Mouse (Mus musculus) heart, embryonic 11.5 days (tissue): ENCODE results near the gene Rbm43. TPM values are rescaled to one million over a fixed set of nuclear protein-coding genes. Genes with fewer than 3 reads are reported as not detected.

Source experiments
- ATAC-seq: fragments of 200-750 bp; cut with Nextera tagmentation; replicated peaks from 2 replicates; pipeline ENCODE4 v1.8.0; 2017; ENCODE audit warnings: moderate library complexity; ENCODE audit not compliant: insufficient number of reproducible peaks, low FRiP score, low TSS enrichment
- H3K27ac ChIP-seq: fragments of 300-500 bp; sonication (generic); 2 replicates; pipeline ENCODE4 v1.5.1; 2014; ENCODE audit warnings: mild to moderate bottlenecking, low read depth, low read length
- H3K27me3 ChIP-seq: fragments of 300-500 bp; sonication (generic); 2 replicates; pipeline ENCODE4 v1.6.1; 2014; ENCODE audit warnings: mild to moderate bottlenecking, low read length, mixed read lengths; ENCODE audit not compliant: control insufficient read depth, insufficient read depth
- H3K36me3 ChIP-seq: fragments of 300-500 bp; sonication (generic); 2 replicates; pipeline ENCODE4 v1.6.1; 2014; ENCODE audit warnings: mild to moderate bottlenecking, low read length, moderate library complexity, mixed read lengths; ENCODE audit not compliant: control insufficient read depth, insufficient read depth
- H3K4me1 ChIP-seq: fragments of 300-500 bp; sonication (generic); 2 replicates; pipeline ENCODE4 v1.6.1; 2014; ENCODE audit warnings: low read length; ENCODE audit not compliant: control insufficient read depth, insufficient read depth
- H3K4me2 ChIP-seq: fragments of 300-500 bp; sonication (generic); 2 replicates; pipeline ENCODE4 v1.6.1; 2014; ENCODE audit warnings: mild to moderate bottlenecking, moderate library complexity
- H3K4me3 ChIP-seq: fragments of 300-500 bp; sonication (generic); 2 replicates; pipeline ENCODE4 v1.5.1; 2014; ENCODE audit warnings: low read depth, low read length
- H3K9ac ChIP-seq: fragments of 300-500 bp; sonication (generic); 2 replicates; pipeline ENCODE4 v1.6.1; 2014; ENCODE audit warnings: mild to moderate bottlenecking, low read depth, low read length, moderate library complexity
- H3K9me3 ChIP-seq: fragments of 300-500 bp; sonication (generic); replicated peaks from 2 replicates; pipeline ENCODE4 v1.6.1; 2016; ENCODE audit warnings: low read length; ENCODE audit not compliant: control insufficient read depth
- WGBS: fragments of 180-500 bp; shearing (Covaris S2); extraction: QIAGEN DNeasy Blood & Tissue Kit; methylation state at CpG from one replicate; pipeline ENCODE4 v1.1.7; 2014; ENCODE audit not compliant: insufficient replicate concordance; 5-methylcytosine and 5-hydroxymethylcytosine counted together
- polyA plus RNA-seq: library from polyadenylated mRNA; unstranded; fragments of >200 nt; fragmentation: Nextera tagmentation; extraction: Ambion mirVana; gene quantifications from 2 replicates; pipeline ENCODE4 v1.2.1, GENCODE M21; 2014

Gene Rbm43
- polyA plus RNA-seq, 1 experiment from 2014 or later, result 14.4 TPM

DNA sequence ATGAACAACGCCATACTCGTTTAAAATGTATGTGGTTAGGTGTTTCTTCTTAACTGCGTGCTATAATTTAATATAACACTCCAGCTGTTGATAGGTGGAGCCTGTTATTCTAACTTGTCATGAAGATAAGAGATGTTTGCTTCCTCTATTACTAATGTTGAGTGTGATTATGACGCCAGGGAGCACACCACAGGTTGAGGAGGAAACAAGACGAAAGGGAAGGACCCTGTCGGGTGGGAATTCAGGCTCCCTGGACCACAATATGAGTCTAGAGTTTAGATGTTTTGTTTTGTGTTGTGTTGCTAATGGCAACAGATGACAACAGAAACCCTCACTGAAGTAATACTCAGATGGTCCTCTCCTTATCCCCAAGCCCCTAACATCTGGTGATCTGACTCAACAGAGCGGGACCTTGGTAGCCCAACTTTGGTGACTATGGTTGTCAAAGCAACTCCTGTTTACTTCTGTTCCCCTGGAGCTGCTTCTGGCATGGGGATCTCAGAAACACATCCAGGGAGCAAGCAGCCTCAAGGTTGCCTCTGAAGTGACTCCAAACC lies 18.8 kb upstream of the Rbm43 start:
- Histone ChIP-seq H3K27ac (no peak overlapping the region), H3K4me2 (no peak overlapping the region), H3K4me3 (no peak overlapping the region), H3K9ac (no peak overlapping the region), H3K4me1 (no peaks in the 10 kb centered on the region), H3K27me3 (no peaks in the 10 kb centered on the region), H3K9me3 (no peaks in the 10 kb centered on the region), H3K36me3 (no peaks in the 10 kb centered on the region)
- no peak for ATAC-seq
- WGBS, result 80% methylated on average over 7 of the region's 7 CpGs

GRCm38 (mm10) chr2:51950876-51951275 lies 15.9 kb upstream of the Rbm43 start:
- Histone ChIP-seq H3K4me2 (no peak overlapping the region), H3K4me1 (no peaks in the 10 kb centered on the region), H3K27me3 (no peaks in the 10 kb centered on the region), H3K27ac (no peak overlapping the region), H3K36me3 (no peaks in the 10 kb centered on the region), H3K9me3 (no peaks in the 10 kb centered on the region), H3K9ac (no peak overlapping the region), H3K4me3 (no peak overlapping the region)
- ATAC-seq, result no peak
- 19% methylated on average over 1 of the region's 1 CpGs for WGBS

DNA sequence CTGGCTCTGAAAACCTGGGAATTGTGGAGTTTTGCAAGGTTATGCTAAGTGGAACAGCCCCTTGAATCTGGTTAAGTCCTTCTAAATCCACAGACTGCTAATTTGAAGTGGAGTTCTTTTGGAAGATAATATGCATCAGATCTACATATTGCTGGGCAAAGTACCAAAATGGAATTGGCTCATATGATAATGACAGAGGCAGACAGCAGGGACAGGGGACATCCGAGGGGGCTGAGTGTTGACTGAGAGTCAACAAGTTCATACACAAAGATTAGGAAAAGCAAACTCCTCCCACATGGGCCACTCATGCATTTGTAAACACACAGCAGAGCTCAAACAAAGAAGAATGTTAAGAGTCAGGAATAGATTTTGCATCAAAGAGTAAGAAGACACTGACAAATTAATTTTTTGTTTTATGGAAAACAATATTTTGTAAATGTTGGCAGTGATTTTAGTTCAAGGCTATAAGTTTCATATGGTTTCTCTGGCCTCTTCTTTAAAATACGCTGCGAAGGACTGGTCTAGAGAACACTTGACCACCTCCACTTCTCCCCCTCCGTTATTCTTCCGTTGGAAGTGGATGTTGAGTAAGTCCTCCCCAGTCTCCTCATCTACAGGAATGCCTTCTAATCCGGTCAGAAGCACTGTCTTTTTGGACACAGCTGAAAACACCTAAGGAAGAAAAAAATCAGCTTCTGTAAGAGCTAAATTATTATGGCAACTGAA lies 13.3 kb upstream of the Rbm43 start:
- H3K9ac ChIP-seq, result no peak overlapping the region
- no peaks in the 10 kb centered on the region for H3K27me3 ChIP-seq
- no peak overlapping the region for H3K27ac ChIP-seq
- no peaks in the 10 kb centered on the region for H3K9me3 ChIP-seq
- H3K4me2 ChIP-seq, result no peak overlapping the region
- ATAC-seq, result no peak
- no peaks in the 10 kb centered on the region for H3K36me3 ChIP-seq
- no peak overlapping the region for H3K4me3 ChIP-seq
- WGBS, result 71% methylated on average over 6 of the region's 6 CpGs
- H3K4me1 ChIP-seq, result no peaks in the 10 kb centered on the region

DNA sequence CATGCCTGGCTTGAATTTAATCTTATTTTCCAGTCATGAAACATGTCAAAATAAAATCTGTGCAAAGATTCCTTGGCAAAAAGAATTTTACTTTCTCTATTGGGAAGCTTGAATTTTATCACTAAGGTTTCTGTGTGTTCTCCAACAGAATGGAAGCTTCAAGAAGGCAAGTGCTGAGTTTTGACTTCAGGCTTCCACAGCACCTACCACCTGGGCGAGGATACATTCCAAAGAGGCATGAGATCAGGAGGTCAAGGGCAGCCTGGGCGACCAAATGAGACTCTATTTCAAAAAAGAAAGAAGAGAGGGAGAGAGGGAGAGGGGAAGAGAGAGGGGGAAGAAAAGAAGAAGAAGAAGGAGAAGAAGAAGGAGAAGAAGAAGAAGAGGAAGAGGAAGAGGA lies 10.8 kb upstream of the Rbm43 start:
- Histone ChIP-seq H3K36me3 (no peaks in the 10 kb centered on the region), H3K9me3 (no peaks in the 10 kb centered on the region), H3K4me1 (no peaks in the 10 kb centered on the region), H3K4me3 (no peak overlapping the region), H3K27ac (no peak overlapping the region), H3K4me2 (no peak overlapping the region), H3K27me3 (no peaks in the 10 kb centered on the region), H3K9ac (no peak overlapping the region)
- no peak for ATAC-seq
- WGBS, result 66% methylated on average over 2 of the region's 2 CpGs

DNA sequence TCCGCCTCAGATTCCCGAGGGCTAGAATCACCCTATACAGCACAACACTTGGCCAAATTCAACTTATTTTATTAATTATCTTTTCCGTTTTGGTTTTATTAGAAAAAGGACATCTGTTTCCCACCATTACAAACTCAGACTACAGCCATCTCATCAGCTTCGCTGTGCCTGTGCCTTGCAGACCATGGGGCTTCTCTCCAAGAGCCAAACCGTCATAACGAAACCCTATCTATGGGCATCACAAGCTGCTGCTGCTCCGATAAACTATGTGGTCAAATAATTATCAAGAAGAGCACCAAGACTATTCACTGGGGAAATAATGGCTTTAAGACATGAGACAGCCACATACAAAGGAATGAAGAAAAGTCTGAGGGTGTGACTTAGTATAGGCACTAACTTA lies 6.9 kb upstream of the Rbm43 start:
- Histone ChIP-seq H3K36me3 (no peaks in the 10 kb centered on the region), H3K4me2 (no peak overlapping the region), H3K4me3 (no peak overlapping the region), H3K9ac (no peak overlapping the region), H3K4me1 (no peaks in the 10 kb centered on the region), H3K9me3 (no peaks in the 10 kb centered on the region), H3K27ac (no peak overlapping the region), H3K27me3 (no peaks in the 10 kb centered on the region)
- no peak for ATAC-seq
- 82% methylated on average over 7 of the region's 7 CpGs for WGBS

GRCm38 (mm10) chr2:51938750-51939149 lies 3.8 kb upstream of the Rbm43 start:
- H3K27ac ChIP-seq, result no peak overlapping the region
- no peaks in the 10 kb centered on the region for H3K36me3 ChIP-seq
- H3K9ac ChIP-seq, result no peak overlapping the region
- H3K4me3 ChIP-seq, result no peak overlapping the region
- 0 out of 2 replicates have a peak, but pooled peaks cover 2% of the 10 kb centered on the region for H3K27me3 ChIP-seq
- no peaks in the 10 kb centered on the region; the same call in 1 of the 2 replicates for H3K4me1 ChIP-seq
- no peak for ATAC-seq
- WGBS, result 53% methylated on average over 3 of the region's 3 CpGs
- H3K9me3 ChIP-seq, result no peaks in the 10 kb centered on the region
- H3K4me2 ChIP-seq, result no peak overlapping the region

DNA sequence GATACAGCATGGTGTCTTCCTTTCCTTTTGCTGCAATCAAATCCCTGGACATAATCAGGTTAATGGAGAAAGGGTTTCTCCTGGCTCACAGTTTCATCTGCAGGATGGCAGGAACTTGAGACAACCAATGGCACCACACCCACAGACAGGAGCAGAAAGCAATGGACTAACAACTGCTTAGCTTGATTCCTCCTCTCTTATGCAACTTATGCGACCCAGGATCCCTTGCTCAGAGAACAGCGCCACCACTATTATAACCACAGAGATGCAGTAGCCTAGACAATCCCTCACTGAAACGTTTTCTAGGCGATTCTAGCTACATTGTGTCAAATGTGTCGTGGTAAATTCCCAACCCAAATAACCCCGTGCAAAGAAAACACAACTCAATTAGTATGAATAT lies 2.0 kb upstream of the Rbm43 start:
- Histone ChIP-seq H3K36me3 (no peaks in the 10 kb centered on the region), H3K9ac (no peak overlapping the region), H3K27ac (no peak overlapping the region), H3K4me2 (no peak overlapping the region), H3K4me3 (no peak overlapping the region), H3K27me3 (0 out of 2 replicates have a peak, but pooled peaks cover 2% of the 10 kb centered on the region), H3K9me3 (no peaks in the 10 kb centered on the region), H3K4me1 (no peaks in the 10 kb centered on the region; the same call in 1 of the 2 replicates)
- 71% methylated on average over 6 of the region's 6 CpGs for WGBS
- no peak for ATAC-seq

DNA sequence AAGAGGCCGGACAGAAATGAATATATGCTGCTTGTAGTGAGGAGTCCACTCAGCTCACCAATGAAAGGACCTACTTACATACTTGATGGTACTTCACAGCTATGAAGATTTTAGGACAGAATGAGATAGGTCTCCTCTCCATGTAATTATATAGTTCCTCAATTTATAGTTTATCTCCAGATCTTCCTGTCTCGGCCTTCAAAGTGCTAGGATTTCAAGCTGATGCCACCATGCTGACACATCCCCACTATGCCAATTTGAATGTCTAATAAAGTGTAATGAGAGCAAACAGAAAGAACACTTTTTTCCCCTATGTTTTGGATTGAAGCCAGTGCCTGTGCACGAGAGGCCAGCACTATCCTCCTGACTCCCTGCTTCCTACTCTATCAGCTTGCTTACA lies 1.6 kb upstream of the Rbm43 start:
- Histone ChIP-seq H3K9ac (no peak overlapping the region), H3K36me3 (no peaks in the 10 kb centered on the region), H3K4me1 (no peaks in the 10 kb centered on the region; the same call in 1 of the 2 replicates), H3K4me2 (no peak overlapping the region), H3K4me3 (no peak overlapping the region), H3K27me3 (0 out of 2 replicates have a peak, but pooled peaks cover 2% of the 10 kb centered on the region), H3K9me3 (no peaks in the 10 kb centered on the region), H3K27ac (no peak overlapping the region)
- 81% methylated on average over 3 of the region's 3 CpGs for WGBS
- no peak for ATAC-seq

- WGBS, result 86% methylated on average over 7 of the region's 7 CpGs
Measured at GRCm38 (mm10) chr2:51935921-51936320, 958 bp upstream of the Rbm43 start.

More at GRCm38 (mm10) chr2:51935921-51936320, 958 bp upstream of the Rbm43 start:
- H3K27me3 ChIP-seq, result 0 out of 2 replicates have a peak, but pooled peaks cover 2% of the 10 kb centered on the region
- no peak overlapping the region for H3K4me2 ChIP-seq
- no peaks in the 10 kb centered on the region for H3K36me3 ChIP-seq
- H3K9ac ChIP-seq, result no peak overlapping the region
- H3K4me1 ChIP-seq, result no peaks in the 10 kb centered on the region; the same call in 1 of the 2 replicates
- ATAC-seq, result no peak
- H3K4me3 ChIP-seq, result no peak overlapping the region
- no peaks in the 10 kb centered on the region for H3K9me3 ChIP-seq
- no peak overlapping the region for H3K27ac ChIP-seq
